Mouse (Mus musculus): ENCODE data around the gene Cetn2. TPM values are rescaled to one million over a fixed set of nuclear protein-coding genes. Genes with fewer than 3 reads are reported as not detected.

Gene Cetn2
- total and polyA plus RNA-seq, 2 experiments from 2014 or later, result 16.8 to 62.0 TPM

DNA sequence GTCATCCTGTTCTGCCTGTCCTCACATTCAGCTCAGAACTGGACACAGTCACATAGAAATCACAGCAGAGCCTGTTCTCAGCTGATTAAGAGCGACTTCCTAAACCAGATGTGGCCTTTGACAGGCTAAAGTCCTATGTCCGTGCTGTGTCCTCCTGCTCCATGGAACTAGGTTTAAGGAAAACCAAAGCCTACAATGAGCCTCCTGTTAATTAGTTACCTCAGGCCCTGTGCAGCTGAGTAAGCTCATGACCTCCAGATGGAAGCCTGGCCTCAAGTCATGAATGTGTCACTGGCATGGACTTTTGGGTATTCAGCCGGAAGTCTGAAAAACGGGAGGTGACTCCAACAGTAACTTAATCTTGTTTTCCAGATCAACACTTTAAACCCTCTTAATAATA is 35.3 kb upstream of the Cetn2 start:
- ATAC-seq (ENCODE audit: insufficient read depth, low read depth), result no peak
- WGBS, result 65% methylated on average over 4 of the region's 4 CpGs
- Histone ChIP-seq H3K36me3 (replicated peaks; ENCODE audit: control insufficient read depth, insufficient read depth, low read length) (peaks cover 10% of the 10 kb centered on the region; the same call in 1 of the 2 replicates), H3K4me1 (ENCODE audit: control insufficient read depth, insufficient read depth) (no peaks in the 10 kb centered on the region), H3K27ac (ENCODE audit: low read depth) (no peak overlapping the region), H3K27me3 (ENCODE audit: control insufficient read depth, insufficient read depth, low read length) (no peaks in the 10 kb centered on the region), H3K4me2 (ENCODE audit: low read depth, low read length) (no peak overlapping the region), H3K9ac (replicated peaks; ENCODE audit: low read depth, low read length) (no peak overlapping the region), H3K9me3 (replicated peaks; ENCODE audit: control insufficient read depth, low read length) (no peaks in the 10 kb centered on the region), H3K4me3 (ENCODE audit: low read depth, low read length) (no peak overlapping the region)
- DNase-seq (ENCODE audit: low spot score), result no peak
- TF ChIP-seq EP300 (IDR thresholded peaks at IDR 0.05; ENCODE audit: low read depth) (no peak), CTCF (IDR thresholded peaks at IDR 0.05; ENCODE audit: low read depth) (no peak)

DNA sequence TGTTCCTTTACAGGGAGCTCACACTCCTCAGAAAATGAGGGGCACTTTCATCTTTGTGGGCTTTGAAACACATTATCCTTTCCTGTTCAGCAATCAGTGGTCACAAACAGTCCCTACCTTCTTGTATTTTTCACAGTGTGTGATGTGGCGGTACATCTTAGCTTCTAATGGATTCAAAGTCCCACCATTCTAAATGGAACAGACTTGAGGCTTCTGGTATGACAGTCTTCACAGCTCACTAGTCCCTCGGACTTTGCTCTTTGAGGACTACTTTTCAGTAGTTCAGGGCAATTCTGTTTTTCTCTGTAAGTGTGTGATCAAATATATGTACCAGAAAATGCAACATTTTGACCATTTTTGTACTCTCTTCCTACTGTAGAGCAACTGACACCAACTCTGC is 3.2 kb upstream of the Cetn2 start:
- WGBS, result 70% methylated on average over 2 of the region's 2 CpGs
- 0 out of 2 replicates have a peak, but pooled peaks cover under 1% of the 10 kb centered on the region for H3K36me3 ChIP-seq (replicated peaks; ENCODE audit: control insufficient read depth, insufficient read depth, low read length)
- no peak for DNase-seq (ENCODE audit: low spot score)

GRCm38 (mm10) chrX:72918682-72919059 is 460 bp upstream of the Cetn2 start:
- no peak for DNase-seq (ENCODE audit: low spot score)
- Histone ChIP-seq H3K27ac (ENCODE audit: low read depth) (peak overlapping the region; percentile 22; the same call in 1 of the 2 replicates), H3K9ac (replicated peaks; ENCODE audit: low read depth, low read length) (0 out of 2 replicates have a peak overlapping the region, but pooled peaks have one; percentile 10), H3K4me2 (ENCODE audit: low read depth, low read length) (peak overlapping the region; percentile 61), H3K4me1 (ENCODE audit: control insufficient read depth, insufficient read depth) (no peaks in the 10 kb centered on the region), H3K4me3 (ENCODE audit: low read depth, low read length) (peak overlapping the region; percentile 56), H3K36me3 (replicated peaks; ENCODE audit: control insufficient read depth, insufficient read depth, low read length) (no peaks in the 10 kb centered on the region; the same call in 1 of the 2 replicates), H3K9me3 (replicated peaks; ENCODE audit: control insufficient read depth, low read length) (no peaks in the 10 kb centered on the region), H3K27me3 (ENCODE audit: control insufficient read depth, insufficient read depth, low read length) (no peaks in the 10 kb centered on the region)
- WGBS, result 11% methylated on average over 6 of the region's 6 CpGs
- ATAC-seq (ENCODE audit: insufficient read depth, low read depth), result no peak
- no peak for TF ChIP-seq EP300 (IDR thresholded peaks at IDR 0.05; ENCODE audit: low read depth)
- no peak for TF ChIP-seq CTCF (IDR thresholded peaks at IDR 0.05; ENCODE audit: low read depth)

More for the DNA sequence above, 3.2 kb upstream of the Cetn2 start:
- Histone ChIP-seq H3K9me3 (replicated peaks; ENCODE audit: control insufficient read depth, low read length) (no peaks in the 10 kb centered on the region), H3K4me2 (ENCODE audit: low read depth, low read length) (no peak overlapping the region), H3K27me3 (ENCODE audit: control insufficient read depth, insufficient read depth, low read length) (no peaks in the 10 kb centered on the region), H3K27ac (ENCODE audit: low read depth) (no peak overlapping the region), H3K4me1 (ENCODE audit: control insufficient read depth, insufficient read depth) (no peaks in the 10 kb centered on the region), H3K9ac (replicated peaks; ENCODE audit: low read depth, low read length) (no peak overlapping the region), H3K4me3 (ENCODE audit: low read depth, low read length) (no peak overlapping the region)
- TF ChIP-seq EP300 (IDR thresholded peaks at IDR 0.05; ENCODE audit: low read depth), result no peak
- TF ChIP-seq CTCF (IDR thresholded peaks at IDR 0.05; ENCODE audit: low read depth), result no peak
- ATAC-seq (ENCODE audit: insufficient read depth, low read depth), result no peak

GRCm38 (mm10) chrX:72911611-72912010 is 6.6 kb downstream of the Cetn2 start:
- no peak overlapping the region for H3K4me2 ChIP-seq (ENCODE audit: low read depth, low read length)
- ATAC-seq (ENCODE audit: insufficient read depth, low read depth) (no peak), DNase-seq (ENCODE audit: low spot score) (no peak)
- H3K9ac ChIP-seq (replicated peaks; ENCODE audit: low read depth, low read length), result no peak overlapping the region
- no peaks in the 10 kb centered on the region for H3K27me3 ChIP-seq (ENCODE audit: control insufficient read depth, insufficient read depth, low read length)
- H3K36me3 ChIP-seq (replicated peaks; ENCODE audit: control insufficient read depth, insufficient read depth, low read length), result no peaks in the 10 kb centered on the region; the same call in 1 of the 2 replicates
- no peaks in the 10 kb centered on the region for H3K9me3 ChIP-seq (replicated peaks; ENCODE audit: control insufficient read depth, low read length)
- H3K27ac ChIP-seq (ENCODE audit: low read depth), result no peak overlapping the region
- 56% methylated on average over 1 of the region's 1 CpGs for WGBS
- TF ChIP-seq CTCF (IDR thresholded peaks at IDR 0.05; ENCODE audit: low read depth) (no peak), EP300 (IDR thresholded peaks at IDR 0.05; ENCODE audit: low read depth) (no peak)
- no peak overlapping the region for H3K4me3 ChIP-seq (ENCODE audit: low read depth, low read length)
- H3K4me1 ChIP-seq (ENCODE audit: control insufficient read depth, insufficient read depth), result no peaks in the 10 kb centered on the region

DNA sequence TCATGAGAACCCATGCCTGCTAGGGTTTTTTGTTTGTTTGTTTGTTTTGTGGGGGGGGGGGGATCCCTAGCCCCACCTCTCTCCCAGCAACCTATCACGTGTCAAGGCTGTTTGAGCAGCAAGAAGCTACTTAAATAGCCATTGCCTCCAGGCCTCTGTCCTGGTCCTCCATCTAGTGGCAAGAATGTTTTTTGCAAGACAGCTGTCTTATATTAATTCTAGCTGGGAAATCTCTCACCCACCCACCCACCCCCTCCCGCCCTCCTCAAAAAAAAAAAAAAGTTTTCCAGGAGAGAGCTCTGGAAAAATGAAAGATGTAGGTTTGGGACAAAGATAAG is 9.8 kb downstream of the Cetn2 start:
- Histone ChIP-seq H3K4me2 (ENCODE audit: low read depth, low read length) (no peak overlapping the region), H3K4me1 (ENCODE audit: control insufficient read depth, insufficient read depth) (no peaks in the 10 kb centered on the region), H3K9ac (replicated peaks; ENCODE audit: low read depth, low read length) (no peak overlapping the region), H3K4me3 (ENCODE audit: low read depth, low read length) (no peak overlapping the region), H3K27ac (ENCODE audit: low read depth) (no peak overlapping the region), H3K27me3 (ENCODE audit: control insufficient read depth, insufficient read depth, low read length) (no peaks in the 10 kb centered on the region), H3K9me3 (replicated peaks; ENCODE audit: control insufficient read depth, low read length) (no peaks in the 10 kb centered on the region), H3K36me3 (replicated peaks; ENCODE audit: control insufficient read depth, insufficient read depth, low read length) (no peaks in the 10 kb centered on the region)
- TF ChIP-seq EP300 (IDR thresholded peaks at IDR 0.05; ENCODE audit: low read depth), result no peak
- TF ChIP-seq CTCF (IDR thresholded peaks at IDR 0.05; ENCODE audit: low read depth), result peak; percentile 56
- peak; percentile 27 for DNase-seq (ENCODE audit: low spot score)
- 10% methylated on average over 2 of the region's 2 CpGs for WGBS
- ATAC-seq (ENCODE audit: insufficient read depth, low read depth), result peak; percentile 24; the same call in 1 of the 2 replicates

All from heart, postnatal 0 days (tissue).